In the genomic region with DNA sequence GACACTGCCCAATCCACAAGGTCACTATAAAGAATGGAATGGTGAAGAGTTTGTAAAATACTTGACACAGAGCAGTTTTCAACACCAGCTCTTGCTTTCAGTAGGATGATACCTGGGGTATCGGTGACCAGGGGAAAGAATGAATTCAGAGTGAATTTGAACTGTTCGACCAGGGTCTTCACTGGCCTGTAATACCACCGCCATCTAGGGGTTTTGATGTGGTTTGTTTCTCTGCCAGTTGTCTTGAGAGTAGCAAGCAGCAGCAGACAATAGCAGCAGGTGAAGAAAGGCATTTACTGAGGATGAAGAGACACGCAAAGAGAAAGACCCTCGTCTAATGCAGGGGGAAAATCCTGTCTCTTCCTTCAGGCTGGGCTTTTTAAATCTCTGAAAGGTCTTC, we compare ENCODE assay signal across 18 mouse cellular contexts. TPM values are rescaled to one million over a fixed set of nuclear protein-coding genes. Genes with fewer than 3 reads are reported as not detected.
DNase-seq lines count a peak whose midpoint lies in the region; ATAC-seq and TF ChIP-seq lines count a peak whose summit lies in the region.
"Had no signal": no experiment of that assay in that cellular context is flagged by ENCODE, and none has a peak within 500 bp of the region (broad histone marks: within the 10 kb centered on the region; RNA-seq: fewer than 3 reads in every experiment).

No protein-coding gene starts in this region.

- no peak overlapping the region for H3K27ac ChIP-seq in heart, adult 2 months
- H3K27ac ChIP-seq in left cerebral cortex, adult 2 months: no peak overlapping the region
- H3K27ac ChIP-seq: gastrocnemius, adult 2 months; heart, embryonic 10.5 days; limb, embryonic 12.5 days had no signal

- WGBS in heart, adult 2 months: 72% methylated on average over 5 of the region's 5 CpGs

- H3K27me3 ChIP-seq in heart, adult 2 months (ENCODE audit: control insufficient read depth, insufficient read depth, low read length): no peaks in the 10 kb centered on the region
- H3K27me3 ChIP-seq: limb, embryonic 12.5 days had no signal

- H3K4me1 ChIP-seq in heart, adult 2 months (ENCODE audit: control insufficient read depth, insufficient read depth, low read length): no peaks in the 10 kb centered on the region
- H3K4me1 ChIP-seq: heart, embryonic 10.5 days had no signal

- no peaks in the 10 kb centered on the region for H3K36me3 ChIP-seq in heart, adult 2 months (ENCODE audit: control insufficient read depth, insufficient read depth, low read length)
- H3K36me3 ChIP-seq: heart, embryonic 10.5 days; limb, embryonic 12.5 days had no signal

- no peak overlapping the region for H3K9ac ChIP-seq in heart, adult 2 months (ENCODE audit: low read depth, low read length)
- H3K9ac ChIP-seq: limb, embryonic 12.5 days had no signal

- DNase-seq in heart, adult 2 months: no peak
- DNase-seq in heart, adult 9 months (ENCODE audit: low spot score in 2 of 2): no peak
- DNase-seq in left cerebral cortex, postnatal 4 days: peak; percentile 10
- no peak for DNase-seq in left cerebral cortex, adult 2 months (ENCODE audit: extremely low spot score in 1 of 2, low spot score in 2 of 2)
- DNase-seq in 416B (ENCODE audit: low read depth) (peak; percentile 7), ES-CJ7 (ENCODE audit: low read depth, low spot score) (peak; percentile 18)
- DNase-seq: cerebellum, postnatal 25 days; gastrocnemius, adult 2 months; heart, postnatal 4 days; kidney, adult 11 months; kidney, postnatal 36 days; thymus, postnatal 25 days had no signal

- no peak for TF ChIP-seq EP300 in heart, adult 2 months (IDR thresholded peaks at IDR 0.05; ENCODE audit: insufficient read depth, low read depth, low read length)

- no peak for ATAC-seq in megakaryocyte, adult 5-6 weeks (ENCODE audit: poor library complexity, severe bottlenecking)
- ATAC-seq in activated CD4-positive, CD25-positive, alpha-beta regulatory T cell, adult 4 months: no peak
- ATAC-seq: CD4-positive, CD25-positive, alpha-beta regulatory T cell, adult 4 months; forebrain, embryonic 16.5 days had no signal

- peak; percentile 30 for TF ChIP-seq CTCF in heart, adult 2 months (IDR thresholded peaks at IDR 0.05)
- no peak; the same call in 1 of the 2 replicates for TF ChIP-seq CTCF in left cerebral cortex, adult 2 months (IDR thresholded peaks at IDR 0.05)

- intact Hi-C loops in heart, adult 2 months (cut with DNase I): no loop called here
- intact Hi-C loops in left cerebral cortex, postnatal 4 days (cut with DNase I): loop anchor here (10.0 kb wide), 1 partner anchor 260 kb away; a partner anchor contains a TSS
- intact Hi-C loops in left cerebral cortex, adult 2 months (cut with DNase I): no loop called here

- H3K4me3 ChIP-seq in heart, adult 2 months: no peak overlapping the region
- no peak overlapping the region for H3K4me3 ChIP-seq in left cerebral cortex, adult 2 months
- H3K4me3 ChIP-seq: gastrocnemius, adult 2 months; heart, embryonic 10.5 days; limb, embryonic 12.5 days had no signal

- no peaks in the 10 kb centered on the region; the same call in 1 of the 2 replicates for H3K79me2 ChIP-seq in heart, adult 2 months (replicated peaks; ENCODE audit: control insufficient read depth, insufficient read depth, low read length)

- no peak for TF ChIP-seq POLR2A in heart, adult 2 months (IDR thresholded peaks at IDR 0.05; ENCODE audit: insufficient read depth, low read depth, low read length)

RNA-seq across cellular contexts. Expression of a gene that starts 48.1 kb away (rescaled TPM):
- total RNA-seq in heart, adult 2 months (2021): 10 to 100 TPM; 12.9 to 15.4 TPM
- 12.8 and 13.9 TPM in 2 replicates for polyA plus RNA-seq in heart, adult 2 months (2012; rRNA removed)
- 1 to 10 TPM; 4.6 to 6.4 TPM for total RNA-seq in left cerebral cortex, postnatal 4 days (2021)
- 1 to 10 TPM; 4.3 to 7.1 TPM for total RNA-seq in left cerebral cortex, adult 2 months (2021)
- 0.18 TPM in 1 of 2 replicates, not detected in the other for total RNA-seq in megakaryocyte, adult 5-6 weeks (2015)
- 0.12 TPM in 1 of 2 replicates, not detected in the other for total RNA-seq in megakaryocyte, adult 5-6 weeks (2017)
- under 1 TPM; 0.58 to 0.93 TPM for polyA plus RNA-seq in activated CD4-positive, CD25-positive, alpha-beta regulatory T cell, adult 4 months (2017; shearing (Covaris generic))

Comparison
In these comparisons a context has a peak if more than half of its experiments do, and no peak if none do; other contexts are left out.
1. DNase-seq: peak in left cerebral cortex, postnatal 4 days (single experiment), 416B (single experiment) and ES-CJ7 (single experiment); none in heart, adult 2 months (0 of 2), heart, adult 9 months (0 of 2) and left cerebral cortex, adult 2 months (0 of 2).
2. RNA of a gene that starts 48.1 kb away (total RNA-seq): 12.9 to 15.4 TPM in heart, adult 2 months, 4.3 to 7.1 TPM in left cerebral cortex, adult 2 months and 4.6 to 6.4 TPM in left cerebral cortex, postnatal 4 days; 0.12 to 0.18 TPM in megakaryocyte, adult 5-6 weeks; every median in the first group is over 4 times any median in the second.